Mouse (Mus musculus): ENCODE data around the gene Cutal. TPM values are rescaled to one million over a fixed set of nuclear protein-coding genes. Genes with fewer than 3 reads are reported as not detected.

The Cutal gene
- polyA plus RNA-seq, 1 experiment = not detected

DNA sequence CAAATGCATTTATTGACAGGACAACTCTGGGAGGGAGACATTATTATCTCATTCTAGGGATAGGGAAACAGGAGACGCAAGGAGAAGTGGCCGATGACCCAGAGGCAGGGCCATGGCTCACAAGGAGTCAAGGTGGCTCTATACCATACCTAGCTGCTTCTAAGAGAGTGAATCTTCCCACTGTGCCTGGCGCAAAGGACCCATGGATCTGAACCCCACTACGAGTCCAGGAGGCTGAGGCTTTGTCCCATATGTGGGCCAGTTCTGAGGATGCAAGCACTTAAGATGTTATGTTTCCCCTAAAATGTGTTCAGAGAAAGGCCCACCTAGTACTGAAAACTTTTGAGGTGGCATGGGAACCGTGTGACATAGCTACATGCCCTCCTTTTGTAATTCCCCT, 37.7 kb downstream of the Cutal start:
- TF ChIP-seq CTCF (IDR thresholded peaks at IDR 0.05; ENCODE audit: insufficient read depth, low read depth, low read length) (no peak), POLR2A (IDR thresholded peaks at IDR 0.05; ENCODE audit: insufficient read depth, low read depth, low read length) (no peak)
- Histone ChIP-seq H3K4me1 (ENCODE audit: control insufficient read depth, insufficient read depth, low read length) (peaks cover 9% of the 10 kb centered on the region), H3K4me3 (ENCODE audit: insufficient read depth, low read depth, low read length) (no peak overlapping the region), H3K27ac (ENCODE audit: insufficient read depth, low read depth, low read length) (no peak overlapping the region)
- WGBS = 94% methylated on average over 5 of the region's 5 CpGs

DNA sequence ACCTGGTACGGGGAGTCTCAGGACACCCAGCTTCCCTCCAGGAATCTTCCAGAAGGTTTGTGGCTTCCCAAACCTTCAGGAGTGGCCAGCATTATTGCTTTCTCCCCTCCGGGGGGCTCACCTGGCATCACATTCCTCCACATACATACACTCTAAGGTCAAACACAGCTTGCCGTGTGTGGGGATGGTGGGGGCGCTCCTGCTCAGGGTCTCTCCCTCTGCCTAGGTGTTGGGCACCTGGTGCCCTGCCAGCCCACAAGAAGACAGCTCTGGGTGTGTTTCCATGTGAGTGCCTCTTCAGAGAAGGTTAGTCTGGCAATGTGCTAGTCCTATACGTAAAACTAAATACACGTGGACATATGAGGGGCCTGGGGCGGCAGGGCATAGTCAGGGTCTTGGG, 38.4 kb downstream of the Cutal start:
- no peak overlapping the region for H3K27ac ChIP-seq (ENCODE audit: insufficient read depth, low read depth, low read length)
- TF ChIP-seq POLR2A (IDR thresholded peaks at IDR 0.05; ENCODE audit: insufficient read depth, low read depth, low read length) (no peak), CTCF (IDR thresholded peaks at IDR 0.05; ENCODE audit: insufficient read depth, low read depth, low read length) (no peak)
- H3K4me3 ChIP-seq (ENCODE audit: insufficient read depth, low read depth, low read length) = no peak overlapping the region
- H3K4me1 ChIP-seq (ENCODE audit: control insufficient read depth, insufficient read depth, low read length) = peaks cover 9% of the 10 kb centered on the region
- 64% methylated on average over 7 of the region's 7 CpGs for WGBS

- H3K4me3 ChIP-seq (ENCODE audit: insufficient read depth, low read depth, low read length) = peak within 1 kb of the TSS; percentile 52
- peaks cover 9% of the 10 kb centered on the region for H3K4me1 ChIP-seq (ENCODE audit: control insufficient read depth, insufficient read depth, low read length)
- H3K27ac ChIP-seq (ENCODE audit: insufficient read depth, low read depth, low read length) = no peak within 1 kb of the TSS
- TF ChIP-seq POLR2A (IDR thresholded peaks at IDR 0.05; ENCODE audit: insufficient read depth, low read depth, low read length) (no peak), CTCF (IDR thresholded peaks at IDR 0.05; ENCODE audit: insufficient read depth, low read depth, low read length) (no peak)
- 2% methylated on average over 64 of the region's 64 CpGs for WGBS
Observed at GRCm38 (mm10) chr2:34913218-34914068, 39.2 kb downstream of the Cutal start, which contains the start of gene Phf19. Phf19 (minus strand) TSS chr2:34914026.

DNA sequence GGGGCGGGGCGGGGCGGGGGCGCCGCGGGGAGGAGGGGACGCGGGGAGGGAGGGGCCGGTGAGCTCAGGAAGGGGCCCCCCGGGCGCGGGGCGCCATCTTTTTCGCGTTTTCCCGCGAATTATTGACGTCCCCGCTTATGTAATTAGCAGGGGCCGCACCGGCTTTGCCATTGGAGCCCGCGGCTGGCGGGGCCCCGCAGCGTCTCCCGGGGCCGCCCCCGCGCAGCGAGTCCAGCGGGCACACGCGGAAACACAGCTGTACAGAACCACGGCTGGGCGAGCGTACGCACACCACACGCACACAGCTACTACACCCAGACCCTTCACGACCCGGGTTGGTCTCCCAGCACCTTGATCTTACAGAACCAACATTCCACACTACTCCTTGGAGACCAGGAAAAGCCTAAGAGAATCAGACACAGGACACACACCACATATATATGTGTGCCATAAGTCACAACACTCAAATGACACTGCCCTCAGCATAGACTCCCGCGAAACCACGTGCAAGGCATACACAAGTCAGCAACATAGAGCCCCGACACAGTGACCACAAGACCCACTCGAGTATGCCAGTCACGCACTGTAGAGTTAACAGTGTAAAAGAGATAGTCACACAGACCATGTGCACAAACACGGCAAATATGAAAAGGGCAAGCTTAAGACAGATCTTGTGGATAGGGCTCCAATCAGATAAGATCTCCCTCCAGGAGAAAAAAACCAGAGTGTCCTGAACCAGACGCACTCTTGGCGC, 40.0 kb downstream of the Cutal start:
- peak overlapping the region; percentile 52 for H3K4me3 ChIP-seq (ENCODE audit: insufficient read depth, low read depth, low read length)
- peaks cover 9% of the 10 kb centered on the region for H3K4me1 ChIP-seq (ENCODE audit: control insufficient read depth, insufficient read depth, low read length)
- no peak overlapping the region for H3K27ac ChIP-seq (ENCODE audit: insufficient read depth, low read depth, low read length)
- TF ChIP-seq POLR2A (IDR thresholded peaks at IDR 0.05; ENCODE audit: insufficient read depth, low read depth, low read length) = no peak
- TF ChIP-seq CTCF (IDR thresholded peaks at IDR 0.05; ENCODE audit: insufficient read depth, low read depth, low read length) = no peak
- WGBS = 5% methylated on average over 47 of the region's 50 CpGs

- no peak overlapping the region for H3K4me3 ChIP-seq (ENCODE audit: insufficient read depth, low read depth, low read length)
- WGBS = 51% methylated on average over 2 of the region's 2 CpGs
- TF ChIP-seq POLR2A (IDR thresholded peaks at IDR 0.05; ENCODE audit: insufficient read depth, low read depth, low read length) (no peak), CTCF (IDR thresholded peaks at IDR 0.05; ENCODE audit: insufficient read depth, low read depth, low read length) (no peak)
- peaks cover 9% of the 10 kb centered on the region for H3K4me1 ChIP-seq (ENCODE audit: control insufficient read depth, insufficient read depth, low read length)
- H3K27ac ChIP-seq (ENCODE audit: insufficient read depth, low read depth, low read length) = no peak overlapping the region
Observed at GRCm38 (mm10) chr2:34914823-34915082, 40.6 kb downstream of the Cutal start.

DNA sequence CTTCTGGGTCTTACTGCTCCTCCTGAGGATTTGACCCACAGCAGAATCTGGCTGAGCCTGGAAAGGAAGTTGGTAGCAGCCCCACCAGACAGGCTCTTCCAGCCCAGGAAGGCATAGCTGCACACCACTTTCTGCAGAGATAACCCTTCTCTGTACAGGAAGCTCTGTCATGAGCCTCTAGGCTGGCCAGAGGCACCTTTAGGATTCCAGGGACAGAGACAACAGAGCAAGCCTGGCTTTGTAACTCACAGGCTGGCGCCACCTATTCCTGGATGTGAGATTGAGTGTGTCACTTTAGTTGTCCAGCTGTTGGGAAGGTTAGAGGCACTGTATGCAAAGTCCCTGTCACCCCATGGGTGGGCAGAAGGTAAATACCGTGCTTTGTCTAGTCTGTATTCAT, 40.9 kb downstream of the Cutal start:
- H3K4me1 ChIP-seq (ENCODE audit: control insufficient read depth, insufficient read depth, low read length) = peaks cover 10% of the 10 kb centered on the region
- H3K27ac ChIP-seq (ENCODE audit: insufficient read depth, low read depth, low read length) = no peak overlapping the region
- TF ChIP-seq POLR2A (IDR thresholded peaks at IDR 0.05; ENCODE audit: insufficient read depth, low read depth, low read length) (no peak), CTCF (IDR thresholded peaks at IDR 0.05; ENCODE audit: insufficient read depth, low read depth, low read length) (no peak)
- no peak overlapping the region for H3K4me3 ChIP-seq (ENCODE audit: insufficient read depth, low read depth, low read length)
- WGBS = 87% methylated on average over 2 of the region's 2 CpGs

- H3K4me1 ChIP-seq (ENCODE audit: control insufficient read depth, insufficient read depth, low read length) = peaks cover 7% of the 10 kb centered on the region; the same call in 1 of the 2 replicates
- 69% methylated on average over 2 of the region's 2 CpGs for WGBS
- no peak for TF ChIP-seq POLR2A (IDR thresholded peaks at IDR 0.05; ENCODE audit: insufficient read depth, low read depth, low read length)
- H3K27ac ChIP-seq (ENCODE audit: insufficient read depth, low read depth, low read length) = no peak overlapping the region
- no peak overlapping the region for H3K4me3 ChIP-seq (ENCODE audit: insufficient read depth, low read depth, low read length)
Observed at GRCm38 (mm10) chr2:34920144-34920543, 45.9 kb downstream of the Cutal start.

GRCm38 (mm10) chr2:34922729-34923128, 48.5 kb downstream of the Cutal start:
- Histone ChIP-seq H3K27ac (ENCODE audit: insufficient read depth, low read depth, low read length) (no peak overlapping the region), H3K4me3 (ENCODE audit: insufficient read depth, low read depth, low read length) (no peak overlapping the region), H3K4me1 (ENCODE audit: control insufficient read depth, insufficient read depth, low read length) (peaks cover 7% of the 10 kb centered on the region; the same call in 1 of the 2 replicates)
- TF ChIP-seq POLR2A (IDR thresholded peaks at IDR 0.05; ENCODE audit: insufficient read depth, low read depth, low read length) (no peak), CTCF (IDR thresholded peaks at IDR 0.05; ENCODE audit: insufficient read depth, low read depth, low read length) (no peak)
- WGBS = 39% methylated on average over 2 of the region's 2 CpGs

GRCm38 (mm10) chr2:34927320-34927719, 53.1 kb downstream of the Cutal start:
- Histone ChIP-seq H3K27ac (ENCODE audit: insufficient read depth, low read depth, low read length) (no peak overlapping the region), H3K4me1 (ENCODE audit: control insufficient read depth, insufficient read depth, low read length) (no peaks in the 10 kb centered on the region), H3K4me3 (ENCODE audit: insufficient read depth, low read depth, low read length) (no peak overlapping the region)
- TF ChIP-seq CTCF (IDR thresholded peaks at IDR 0.05; ENCODE audit: insufficient read depth, low read depth, low read length) (no peak), POLR2A (IDR thresholded peaks at IDR 0.05; ENCODE audit: insufficient read depth, low read depth, low read length) (no peak)
- 87% methylated on average over 5 of the region's 5 CpGs for WGBS
